Mouse (Mus musculus) kidney, postnatal 36 days (tissue): ENCODE measurements at regions not wholly inside any gene's neighbourhood (a gene's known extent, or its start where the extent isn't known, plus 50 kb on each side); places are given as distances from the start of the nearest gene placed in this dataset.
"Not testable (repeated sequence)": the region's sequence is repeated elsewhere in the genome, so short reads cannot be mapped to it uniquely, and the experiment has no call there.

ENCODE experiments used
- DNase-seq, 2 experiments: peaks; one replicate each; pipeline ENCODE4 v3.0.0; 2021 to 2022; ENCODE audit warnings: mixed read lengths in 2 of 2

- peak; percentile 17 to 60 for DNase-seq
These were observed 304.7 kb downstream of the BC048507 start for GRCm38 (mm10) chr13:68167826-68168225.

- DNase-seq, result not testable (repeated sequence)
These were observed 310.3 kb downstream of the BC048507 start for GRCm38 (mm10) chr13:68173456-68173855.
